Mouse (Mus musculus) urinary bladder, postnatal 10 days (tissue): Measurements from ENCODE around the gene Tshz2.

Source experiments
- DNase-seq: peaks from one replicate; pipeline ENCODE4 v3.0.0; 2022; ENCODE audit warnings: low spot score

Gene Tshz2

DNA sequence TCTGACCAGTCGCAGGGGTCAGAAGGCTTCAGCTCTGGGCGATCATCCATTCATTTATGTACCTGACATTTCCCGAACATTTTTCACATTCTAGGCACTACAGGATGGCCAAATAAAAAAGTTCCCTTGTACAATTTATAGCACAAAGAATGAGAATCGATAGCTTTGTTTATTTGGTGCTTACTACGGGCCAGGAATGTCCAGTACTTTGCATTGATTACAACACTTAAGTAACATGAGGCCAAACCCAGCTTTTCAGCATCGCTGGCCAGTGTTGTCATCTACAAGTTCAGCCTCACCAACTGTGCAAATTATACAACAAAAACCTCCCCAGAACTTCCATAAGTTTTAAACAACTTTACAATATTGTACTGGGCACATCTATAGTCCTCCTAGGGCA lies 315.3 kb downstream of the Tshz2 start:
- no peak for DNase-seq

DNA sequence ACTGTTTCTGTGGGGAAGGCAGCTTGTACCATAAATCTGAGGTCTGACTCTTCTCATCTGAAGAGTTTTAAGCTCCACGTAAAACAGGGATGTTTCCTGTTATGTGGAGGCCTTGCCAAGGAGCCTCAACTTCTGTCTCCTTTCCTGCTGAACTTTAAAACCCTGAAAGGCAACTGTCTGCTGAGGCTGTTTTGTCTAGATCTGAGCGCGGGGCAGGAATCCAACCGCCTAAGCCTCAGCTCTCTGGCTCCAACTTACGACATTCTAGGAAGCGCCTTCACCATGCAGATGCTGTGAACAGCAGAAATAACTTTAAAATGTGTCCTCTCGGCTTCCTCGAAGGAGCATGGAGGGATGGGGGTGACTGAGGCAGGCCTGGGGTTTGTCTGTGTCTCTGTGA lies 318.2 kb downstream of the Tshz2 start:
- no peak for DNase-seq

DNA sequence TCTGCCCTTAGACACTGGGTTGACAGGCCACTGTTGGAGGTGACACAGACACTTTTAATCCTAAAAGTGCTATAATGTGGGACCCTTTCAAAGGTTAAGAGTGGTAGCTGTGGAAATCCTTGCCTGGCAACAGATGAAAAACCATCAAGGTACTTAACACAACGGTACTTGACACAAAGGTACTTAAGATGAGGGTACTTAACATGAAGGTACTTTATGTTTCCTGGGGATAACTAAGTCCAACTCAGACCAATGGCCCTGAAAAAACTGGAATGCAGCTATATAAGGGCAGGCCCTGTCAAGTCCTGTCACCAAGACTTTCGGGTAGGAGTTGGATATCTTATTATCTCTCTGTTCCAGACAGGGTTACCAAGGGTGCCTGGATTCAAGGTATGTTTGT lies 320.2 kb downstream of the Tshz2 start:
- DNase-seq: no peak

DNA sequence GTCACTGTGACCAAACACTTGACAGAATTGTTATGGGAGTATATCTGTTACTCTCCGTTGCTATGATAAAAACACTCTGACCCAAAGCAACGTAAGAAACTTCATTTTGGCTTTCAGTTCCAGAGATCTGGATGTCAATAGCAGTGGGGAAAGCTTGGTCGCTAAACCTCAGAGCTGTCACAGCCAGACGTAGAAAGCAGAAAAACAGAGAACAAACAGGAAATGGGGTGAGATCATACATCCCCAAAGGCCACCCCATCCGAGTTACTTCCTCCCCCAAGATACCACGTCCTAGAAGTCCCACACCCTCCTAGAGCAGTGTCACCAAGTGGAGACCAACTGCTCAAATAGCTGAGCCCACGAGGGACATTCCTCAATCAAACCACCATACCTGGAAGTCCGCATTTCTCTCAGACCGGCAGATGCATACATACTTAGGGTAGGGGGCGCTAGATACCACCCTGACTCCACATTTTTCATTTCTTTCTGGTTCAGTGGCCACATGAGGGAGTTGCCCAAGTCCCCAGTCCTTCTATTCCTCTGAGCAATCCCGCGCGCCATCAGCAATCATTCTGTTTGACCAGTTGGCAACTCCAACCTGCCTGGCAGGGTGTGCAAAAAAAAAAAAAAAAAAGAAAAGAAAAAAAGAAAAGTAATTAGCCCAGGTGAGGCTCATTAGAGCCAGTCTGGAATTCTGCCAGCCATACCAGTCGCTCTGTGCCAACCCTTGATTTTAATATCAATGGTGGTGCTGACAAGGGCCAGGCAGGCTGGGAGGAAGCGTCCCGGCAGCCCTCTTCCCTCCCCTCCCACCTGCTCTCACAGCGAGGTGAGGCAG lies 326.1 kb downstream of the Tshz2 start:
- DNase-seq: no peak

DNA sequence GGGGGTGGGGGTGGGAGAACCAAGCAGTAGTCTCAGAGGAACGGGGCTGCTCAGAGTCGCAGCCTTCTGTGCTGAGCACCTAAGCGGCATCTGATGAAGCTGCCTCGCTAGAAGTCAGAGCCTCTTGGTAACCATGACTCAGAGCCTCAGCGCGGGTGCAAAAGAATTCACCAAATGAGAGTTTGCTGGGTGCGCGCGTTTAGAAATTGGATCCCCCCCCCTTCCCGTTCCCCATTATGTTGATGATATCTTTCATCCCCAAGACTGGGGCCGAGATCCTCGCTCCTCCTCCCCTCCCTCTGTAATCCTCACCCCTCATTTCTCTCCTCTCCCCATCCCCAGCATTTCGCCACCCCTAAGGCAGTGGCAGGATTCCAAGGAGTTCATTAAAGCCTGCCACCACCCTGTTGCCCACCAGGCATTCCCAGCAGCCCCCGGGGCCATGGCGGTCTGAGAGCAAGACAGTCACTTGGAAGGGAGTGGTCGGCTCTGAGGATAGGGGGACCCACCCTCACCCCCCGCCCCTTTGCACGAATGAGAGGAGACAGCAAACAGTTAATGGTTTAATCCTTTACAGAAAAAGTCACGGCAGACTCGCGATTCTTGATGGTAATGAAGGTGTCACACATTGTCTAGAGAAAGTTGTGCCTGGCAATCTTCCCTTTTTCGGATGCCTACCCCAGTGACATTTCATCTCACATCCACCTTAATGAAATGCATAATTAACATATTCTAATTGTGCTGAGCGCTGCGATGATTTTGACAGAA lies 328.8 kb downstream of the Tshz2 start:
- no peak for DNase-seq

DNA sequence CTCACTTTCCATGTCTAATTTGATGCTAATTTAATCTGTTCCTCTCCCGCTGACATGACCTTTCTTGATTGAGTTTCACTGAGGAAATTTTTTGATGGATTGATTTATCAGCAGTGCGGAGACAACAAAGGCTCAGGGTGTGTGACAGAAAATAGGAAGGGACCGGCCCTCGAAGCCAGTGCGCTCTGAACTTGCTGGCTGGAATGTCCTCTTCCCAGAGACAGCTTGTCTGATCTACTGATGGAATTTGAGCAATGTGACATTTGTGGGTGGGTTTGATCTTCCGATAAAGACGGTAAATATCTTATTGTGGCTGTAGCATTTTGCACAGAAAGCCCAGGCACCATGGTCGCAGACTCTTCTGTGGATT lies 329.4 kb downstream of the Tshz2 start:
- DNase-seq: no peak

DNA sequence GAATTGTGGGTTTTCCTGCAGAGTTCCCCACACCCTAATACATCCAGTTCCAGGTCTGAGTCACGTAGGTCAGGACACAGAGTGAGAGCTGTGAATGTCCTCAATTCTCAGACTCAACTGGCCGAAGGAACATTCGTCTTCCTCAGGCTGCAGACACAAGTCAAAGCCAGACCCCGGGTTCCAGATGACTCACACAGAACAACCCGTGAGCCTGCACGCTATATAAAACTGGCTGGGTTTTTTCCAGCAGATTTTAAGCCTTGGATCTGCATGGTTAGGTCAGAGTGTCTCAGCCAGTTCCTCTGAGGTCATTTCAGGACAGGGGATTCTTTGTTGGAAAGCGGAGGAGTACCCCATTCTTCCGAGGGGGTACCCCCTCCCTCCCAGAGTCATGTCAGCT lies 330.0 kb downstream of the Tshz2 start:
- no peak for DNase-seq

DNA sequence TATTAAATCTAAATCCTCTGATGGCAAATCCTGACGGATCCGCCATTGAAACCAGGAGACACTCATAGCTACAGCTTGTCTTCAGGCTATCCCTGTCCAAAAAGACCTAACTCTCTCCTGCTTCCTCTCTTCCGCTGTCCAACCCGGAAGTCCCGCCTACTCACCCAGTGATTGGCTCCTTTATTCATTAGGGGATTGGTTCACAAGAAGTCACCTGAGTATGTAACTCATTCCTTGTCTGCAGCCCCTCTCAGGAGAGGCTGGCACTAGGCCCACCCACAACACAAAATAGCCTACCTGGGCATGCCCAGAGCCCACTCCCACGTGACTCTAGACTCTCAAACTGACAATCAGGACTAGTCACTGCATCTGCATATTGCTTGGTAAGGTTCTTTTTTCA lies 337.7 kb downstream of the Tshz2 start:
- DNase-seq: no peak

DNA sequence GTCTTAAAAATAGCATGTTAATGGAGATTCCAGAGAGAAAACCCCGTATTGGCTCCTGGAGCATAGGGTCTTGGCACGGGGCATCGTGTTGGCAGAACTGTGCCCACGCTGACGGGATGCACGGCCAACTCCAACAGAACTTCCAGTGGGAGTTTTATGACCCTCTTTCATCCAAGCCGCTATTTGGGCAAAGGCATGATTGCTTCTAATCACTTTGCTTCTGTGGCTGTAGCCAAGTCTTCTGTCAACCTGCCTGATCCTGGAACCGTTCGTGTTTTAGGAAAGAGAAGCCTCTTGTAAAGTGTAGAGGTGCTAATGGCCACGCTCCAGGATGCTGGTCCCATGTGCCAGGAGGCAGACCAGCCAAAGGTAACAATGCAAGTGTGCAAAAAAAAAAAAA lies 350.1 kb downstream of the Tshz2 start:
- no peak for DNase-seq

DNA sequence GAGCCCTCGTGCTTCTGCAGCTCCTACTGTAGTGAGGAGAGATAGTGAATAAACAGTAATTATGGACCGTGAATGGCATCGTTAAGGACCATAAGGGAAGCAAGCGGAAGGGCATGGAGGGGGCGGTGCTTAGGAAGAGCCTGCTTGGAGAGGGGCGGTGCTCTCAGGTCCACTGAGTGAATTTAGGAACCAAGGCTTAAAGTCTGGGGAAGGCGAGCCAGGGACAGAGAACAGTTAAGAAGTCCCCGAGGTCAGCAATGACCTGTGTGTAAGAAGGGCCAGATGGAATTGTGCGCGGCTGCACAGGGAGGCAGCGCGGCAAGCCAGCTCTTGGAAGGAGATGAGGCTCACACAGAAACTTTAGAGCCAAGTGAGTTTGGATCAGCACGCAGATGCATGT lies 354.4 kb downstream of the Tshz2 start:
- no peak for DNase-seq

DNA sequence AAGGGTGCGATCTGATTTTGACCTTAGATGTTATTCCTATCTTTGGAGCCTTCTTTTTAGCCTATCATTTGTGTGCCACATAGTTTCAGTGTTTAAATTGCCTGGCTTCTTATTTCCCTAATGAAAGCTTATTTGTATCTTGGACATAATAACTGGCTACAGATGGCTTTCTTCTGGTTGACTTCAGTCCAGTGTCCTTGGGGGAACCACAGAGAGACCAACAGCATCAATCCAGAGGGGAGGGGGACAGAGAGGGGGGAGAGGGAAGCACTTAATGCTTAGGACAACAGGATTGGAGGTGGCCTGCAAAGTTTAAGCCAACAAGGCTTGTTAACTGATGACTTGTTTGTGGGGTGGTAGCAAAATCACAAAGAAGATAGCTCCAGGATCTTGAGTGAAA lies 356.4 kb downstream of the Tshz2 start:
- DNase-seq: no peak

DNA sequence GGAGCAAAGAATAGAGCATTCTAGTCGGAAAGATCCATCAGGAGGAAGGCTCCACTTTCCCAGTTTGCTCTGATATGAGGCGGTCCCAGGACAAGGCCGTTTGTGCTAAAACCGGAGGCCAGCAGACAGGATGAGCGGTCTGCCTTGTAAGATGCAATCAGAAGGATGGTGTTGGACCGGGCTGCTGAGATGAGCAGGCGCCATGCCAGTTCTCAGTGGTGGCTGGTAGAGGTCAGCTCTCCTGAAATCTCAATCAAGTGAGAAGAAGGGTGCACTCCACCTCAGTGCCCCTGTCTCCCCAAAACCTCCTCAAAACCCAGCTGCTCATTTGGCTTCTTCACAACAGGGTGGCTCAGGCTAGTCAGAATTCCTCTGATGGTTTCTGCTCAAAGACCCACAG lies 358.2 kb downstream of the Tshz2 start:
- no peak for DNase-seq

DNA sequence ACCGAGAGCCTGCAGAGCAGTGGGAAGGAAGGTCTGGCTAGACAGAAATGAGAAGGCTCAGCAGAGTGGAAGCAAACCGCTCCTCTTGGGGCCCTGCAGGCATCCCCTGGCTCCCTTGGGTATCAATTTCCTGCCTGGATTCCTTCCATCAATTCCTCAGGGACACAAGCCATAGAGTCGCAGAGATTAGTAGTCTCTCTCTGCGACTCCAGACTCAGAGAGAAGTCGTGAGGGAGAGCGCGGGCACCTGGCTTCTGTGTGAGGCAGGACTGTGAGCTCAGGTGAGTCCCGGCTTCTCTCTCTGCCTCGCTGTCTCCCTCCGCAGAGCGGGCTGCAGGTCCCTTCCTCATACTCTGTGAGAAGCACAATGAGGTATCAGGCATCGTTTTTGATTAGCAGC lies 363.2 kb downstream of the Tshz2 start:
- no peak for DNase-seq

DNA sequence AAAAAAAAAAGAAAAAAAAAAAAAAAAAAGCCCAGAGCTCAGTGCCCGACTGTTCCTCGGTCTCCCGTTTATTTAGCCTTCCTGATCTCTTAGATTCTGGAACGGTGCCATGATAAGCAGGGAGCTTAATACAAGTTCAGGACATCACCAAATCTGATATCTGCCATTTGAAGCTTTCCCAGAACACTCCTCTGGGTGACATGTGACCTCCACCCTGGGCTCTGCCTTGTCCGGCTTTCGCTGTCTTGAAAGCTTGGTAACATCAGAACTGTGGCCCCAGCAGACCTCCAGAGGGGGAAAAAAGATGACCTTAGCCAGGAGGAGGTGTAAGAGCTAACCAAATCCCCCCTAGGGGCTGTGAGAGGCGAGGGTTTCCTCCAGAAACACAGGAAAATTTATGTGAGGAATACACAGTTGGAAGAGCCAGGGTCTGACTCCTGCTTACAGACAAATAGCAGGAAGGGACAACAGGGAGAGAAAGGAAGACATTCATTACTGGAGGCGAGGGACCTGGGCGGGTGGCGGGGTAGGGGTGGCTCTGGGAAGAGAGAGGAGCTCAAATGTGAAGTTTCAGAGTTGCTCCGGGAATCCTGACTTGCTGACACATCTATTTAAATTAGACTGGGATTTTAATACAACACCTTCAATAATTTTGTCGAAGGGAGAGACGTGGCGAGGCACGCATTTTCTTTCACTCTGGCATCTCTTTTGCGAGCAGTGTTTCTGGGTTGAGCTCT lies 363.9 kb downstream of the Tshz2 start:
- DNase-seq: no peak

DNA sequence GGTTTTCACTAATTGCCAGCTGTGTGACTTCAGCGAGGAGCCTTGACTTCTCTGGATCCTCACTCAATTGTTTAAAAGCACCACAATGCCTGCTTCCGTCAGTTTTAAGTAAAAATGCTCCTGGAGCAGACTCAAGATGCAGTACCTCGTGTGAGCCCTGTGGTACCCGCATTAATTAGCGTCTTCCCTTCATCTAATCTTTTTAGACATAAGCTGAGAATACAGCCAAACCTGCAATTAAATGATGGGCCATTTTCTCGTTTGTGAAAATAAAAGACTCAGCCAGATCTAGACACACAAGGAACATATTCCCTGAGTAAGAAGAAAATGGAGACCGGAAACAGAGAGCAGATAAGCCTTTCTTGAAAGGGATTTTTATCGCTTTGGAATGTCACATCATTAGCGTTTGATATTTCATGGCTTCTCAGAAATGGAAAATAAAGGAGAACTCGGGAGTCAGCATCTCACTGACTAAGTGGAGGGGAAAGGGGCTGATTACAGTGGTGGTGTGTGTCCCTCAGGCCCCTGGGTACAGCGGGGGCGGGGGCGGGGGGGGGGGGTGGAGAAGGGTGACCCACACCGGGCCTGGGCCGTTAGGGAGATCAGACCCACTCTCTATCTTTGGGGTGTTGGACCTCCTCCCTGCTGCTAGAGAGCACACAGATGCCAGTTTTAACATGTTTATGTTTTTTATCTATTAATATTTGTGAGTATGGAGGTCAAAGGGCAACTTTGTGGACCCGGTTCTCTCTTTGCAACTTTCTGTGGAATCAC lies 364.6 kb downstream of the Tshz2 start:
- DNase-seq: no peak

DNA sequence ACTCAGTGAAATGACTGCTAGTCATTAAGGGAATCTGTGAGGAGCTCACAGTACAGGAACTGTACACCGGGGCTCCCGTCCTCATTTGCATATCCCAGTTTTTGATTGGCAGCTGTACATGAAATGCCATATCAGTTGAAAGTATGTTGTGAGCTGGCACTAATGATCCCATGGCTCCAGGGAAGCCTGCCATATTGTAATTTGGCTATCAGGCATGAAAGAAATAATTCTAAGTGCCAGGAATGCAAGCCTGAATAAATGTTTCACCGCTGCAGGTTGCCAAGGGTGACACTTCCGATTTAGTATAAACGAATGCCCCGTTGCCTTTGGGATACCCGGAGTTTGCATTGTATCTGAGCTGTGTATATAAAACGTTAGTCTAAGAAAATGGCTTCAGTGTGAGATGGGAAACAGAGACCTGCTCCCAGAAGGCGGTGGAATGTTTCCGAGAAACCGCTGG lies 366.1 kb downstream of the Tshz2 start:
- DNase-seq: no peak

DNA sequence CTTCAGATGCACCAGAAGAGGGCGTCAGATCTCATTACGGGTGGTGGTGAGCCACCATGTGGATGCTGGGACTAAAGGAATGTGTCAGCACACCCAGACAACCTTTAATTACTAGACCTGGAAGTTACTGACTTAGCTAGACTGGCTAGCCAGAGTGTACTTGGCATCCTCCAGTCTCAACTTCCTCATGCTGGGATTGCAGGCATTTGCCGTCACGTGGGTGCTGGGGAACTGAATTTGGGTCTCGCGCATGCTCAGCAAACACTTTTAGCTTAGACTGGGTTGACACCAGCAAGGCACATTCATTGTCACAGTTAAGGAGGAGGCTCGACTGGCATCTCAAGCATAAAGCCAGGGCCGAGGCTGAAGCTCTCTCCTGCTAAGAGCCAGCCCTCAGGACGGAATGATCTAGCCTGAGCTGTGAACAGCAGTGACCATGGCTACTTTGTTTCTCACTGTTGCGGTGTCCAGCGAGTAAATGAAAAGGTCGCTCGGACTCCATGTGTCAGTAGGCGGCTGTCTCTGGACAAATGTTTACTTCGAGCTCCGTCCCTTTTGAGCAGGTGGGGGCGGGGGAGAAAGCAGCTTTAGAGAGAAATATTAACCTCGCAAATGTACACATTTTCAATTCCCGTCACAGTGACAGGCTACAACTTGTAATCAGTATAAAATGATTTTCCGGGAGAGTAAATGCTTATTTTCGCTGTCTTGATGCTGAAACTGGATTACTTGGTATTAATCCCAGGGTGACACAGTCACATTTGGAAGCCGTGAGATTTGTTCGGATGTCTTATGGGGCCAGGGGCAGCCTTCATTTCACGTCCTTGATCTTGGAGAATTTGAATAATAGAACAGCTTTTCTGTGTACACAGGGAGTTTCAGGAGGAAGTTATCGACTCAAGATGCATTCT lies 370.0 kb downstream of the Tshz2 start:
- no peak for DNase-seq

DNA sequence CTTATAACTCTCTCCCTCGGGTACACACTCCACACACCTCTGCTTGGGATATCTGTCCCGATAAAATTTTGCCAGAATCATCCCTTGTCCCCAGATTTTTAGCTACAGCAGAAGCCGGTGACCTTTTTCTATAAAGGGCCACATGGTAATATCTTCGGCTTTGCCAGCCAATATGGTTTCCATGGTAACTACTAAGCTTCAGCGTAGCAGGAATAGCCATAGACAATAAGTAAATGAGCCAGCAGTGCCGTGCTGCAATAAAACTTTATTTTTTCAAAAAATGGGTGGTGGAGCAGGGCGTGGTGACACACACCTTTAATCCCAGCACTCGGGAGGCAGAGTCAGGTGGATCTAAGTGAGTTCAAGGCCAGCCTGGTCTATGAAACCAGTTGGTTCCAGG lies 370.9 kb downstream of the Tshz2 start:
- DNase-seq: no peak

DNA sequence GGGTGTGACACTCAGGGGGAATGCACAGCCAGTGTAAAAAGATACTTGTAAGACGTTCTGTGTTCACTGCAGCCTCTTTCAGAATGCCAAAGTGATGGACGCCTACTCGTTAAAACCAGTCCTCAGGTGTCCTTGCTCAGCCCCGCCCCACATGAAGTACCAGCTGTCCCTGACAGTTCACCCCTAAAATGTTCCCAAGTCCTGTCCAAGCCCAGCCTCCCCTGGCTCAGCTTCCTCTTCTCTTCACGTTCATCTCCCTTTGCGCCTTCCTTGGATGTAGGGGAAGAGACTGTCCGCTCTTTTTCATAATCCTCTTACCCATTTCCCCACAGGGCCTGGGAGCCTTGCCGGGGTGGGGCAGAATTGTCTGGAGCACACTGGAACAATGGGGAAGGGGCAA lies 374.0 kb downstream of the Tshz2 start:
- DNase-seq: no peak

DNA sequence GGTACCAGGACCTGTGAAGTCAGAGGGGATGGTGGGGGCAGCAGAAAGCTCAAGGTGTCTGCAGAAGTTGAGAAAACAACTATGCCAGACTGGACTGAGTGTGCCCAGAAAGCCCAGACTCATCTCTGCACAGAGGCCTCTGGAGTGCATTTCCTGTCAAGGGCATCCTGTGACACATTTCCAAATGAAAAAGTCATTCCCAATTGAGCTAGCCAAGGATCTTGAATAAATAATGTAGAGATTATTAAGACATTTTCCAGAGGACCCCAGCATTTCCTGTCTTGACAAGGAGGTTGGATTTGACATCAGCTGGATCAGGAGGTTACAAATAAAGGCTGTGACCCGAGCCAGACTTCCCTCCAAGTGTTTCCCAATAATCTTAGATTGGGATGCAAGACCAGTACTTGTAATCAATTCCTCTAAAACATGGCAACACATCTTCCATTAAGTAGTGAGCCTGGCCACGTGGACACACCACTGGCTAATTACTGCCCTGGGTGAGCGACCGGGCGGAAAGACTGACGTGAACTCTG lies 374.7 kb downstream of the Tshz2 start:
- DNase-seq: no peak

DNA sequence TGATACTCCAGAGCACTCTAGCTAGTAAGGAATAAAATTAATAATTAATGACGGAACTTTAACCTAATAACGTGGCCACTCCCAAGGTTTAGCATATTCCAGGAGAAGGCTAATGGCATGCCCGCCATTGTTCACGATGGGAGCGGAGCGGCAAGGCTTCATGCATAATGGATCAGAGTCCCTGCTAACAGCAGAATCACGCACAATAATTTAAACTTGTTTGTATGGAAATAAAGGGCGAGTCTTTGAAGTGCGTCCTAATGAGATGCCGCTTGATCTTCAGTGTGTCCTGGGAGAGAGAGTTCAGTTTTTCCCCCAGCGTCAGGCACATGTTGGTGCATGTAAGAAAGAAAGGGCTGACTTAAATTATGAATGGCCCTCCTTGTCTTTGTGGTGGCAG lies 376.9 kb downstream of the Tshz2 start:
- no peak for DNase-seq
